22 mouse cellular contexts compared by ENCODE assay signal in genomic region chr13:102087766-102088165, GRCm38 (mm10).
"Had no signal": no experiment of that assay in that cellular context is flagged by ENCODE, and none has a peak within 500 bp of the region (broad histone marks: within the 10 kb centered on the region; RNA-seq: fewer than 3 reads in every experiment).

No protein-coding gene starts in this region.

- ATAC-seq: liver, postnatal 0 days; lung, postnatal 0 days; midbrain, embryonic 13.5 days; midbrain, embryonic 16.5 days had no signal

- H3K36me3 ChIP-seq: kidney, embryonic 15.5 days; limb, embryonic 12.5 days; limb, embryonic 15.5 days; midbrain, embryonic 10.5 days; midbrain, embryonic 13.5 days; neural tube, embryonic 13.5 days had no signal

- H3K9ac ChIP-seq: kidney, embryonic 15.5 days; limb, embryonic 12.5 days; limb, embryonic 15.5 days; liver, embryonic 14.5 days; liver, postnatal 0 days; lung, embryonic 14.5 days; midbrain, embryonic 13.5 days; neural tube, embryonic 13.5 days had no signal

- H3K4me2 ChIP-seq: kidney, embryonic 15.5 days; limb, embryonic 12.5 days; limb, embryonic 15.5 days; liver, embryonic 11.5 days; lung, embryonic 14.5 days; midbrain, embryonic 13.5 days; neural tube, embryonic 13.5 days had no signal

- DNase-seq: kidney, adult 11 months; kidney, adult 8-10 months; kidney, postnatal 14 days; kidney, postnatal 4 days; left cerebral cortex, postnatal 4 days; liver, postnatal 0 days; lung, embryonic 14.5 days; retina, postnatal 1 day; right cerebral cortex, postnatal 25 days; spleen, adult 18-20 months had no signal

- H3K4me1 ChIP-seq: kidney, embryonic 15.5 days; limb, embryonic 15.5 days; midbrain, embryonic 10.5 days; midbrain, embryonic 13.5 days; neural tube, embryonic 13.5 days had no signal

- H3K27me3 ChIP-seq: kidney, embryonic 15.5 days; limb, embryonic 12.5 days; limb, embryonic 15.5 days; midbrain, embryonic 13.5 days; neural tube, embryonic 13.5 days had no signal

- H3K9me3 ChIP-seq: kidney, embryonic 15.5 days; limb, embryonic 12.5 days; limb, embryonic 15.5 days; midbrain, embryonic 10.5 days; midbrain, embryonic 13.5 days; neural tube, embryonic 13.5 days had no signal

- H3K4me3 ChIP-seq: kidney, embryonic 15.5 days; limb, embryonic 12.5 days; limb, embryonic 15.5 days; midbrain, embryonic 10.5 days; midbrain, embryonic 13.5 days; myocyte; neural tube, embryonic 13.5 days had no signal

- H3K27ac ChIP-seq: kidney, embryonic 15.5 days; limb, embryonic 12.5 days; limb, embryonic 15.5 days; liver, embryonic 14.5 days; macrophage; midbrain, embryonic 10.5 days; midbrain, embryonic 13.5 days; neural tube, embryonic 13.5 days had no signal
